Mouse (Mus musculus): ENCODE data around the gene Nqo1. TPM values are rescaled to one million over a fixed set of nuclear protein-coding genes. Genes with fewer than 3 reads are reported as not detected.

Gene Nqo1
- total and polyA plus RNA-seq, 3 experiments, result 36.7 to 58.2 (median 43.5) TPM

DNA sequence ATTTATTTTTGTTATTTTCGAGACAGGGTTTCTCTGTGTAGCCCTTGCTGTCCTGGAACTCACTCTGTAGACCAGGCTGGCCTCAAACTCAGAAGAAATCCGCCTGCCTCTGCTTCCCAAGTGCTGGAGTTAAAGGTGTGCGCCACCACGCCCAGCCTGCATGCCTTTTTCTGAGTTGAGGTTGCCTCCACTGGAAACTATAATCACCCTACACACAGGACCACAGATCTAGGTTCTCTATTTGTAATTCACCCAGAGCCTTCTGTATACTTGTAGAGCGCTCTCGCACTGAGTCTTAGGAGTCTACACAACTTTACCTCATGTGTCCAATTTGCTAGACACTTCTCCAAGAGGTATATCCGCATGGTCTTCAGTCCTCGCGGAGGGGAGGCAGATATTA lies 21.2 kb upstream of the Nqo1 start:
- peak overlapping the region; percentile 83 for H3K27ac ChIP-seq
- H3K79me2 ChIP-seq (replicated peaks; ENCODE audit: control insufficient read depth, insufficient read depth, low read length), result peaks cover 1% of the 10 kb centered on the region; the same call in 1 of the 2 replicates
- H3K4me3 ChIP-seq, result peak overlapping the region; percentile 83
- DNase-seq, result no peak
- TF ChIP-seq POLR2A (IDR thresholded peaks at IDR 0.05; ENCODE audit: insufficient read depth, low read depth, low read length), result no peak
- TF ChIP-seq CTCF (IDR thresholded peaks at IDR 0.05), result no peak
- TF ChIP-seq EP300 (IDR thresholded peaks at IDR 0.05; ENCODE audit: insufficient read depth, low read depth, low read length), result no peak
- WGBS, result 26% methylated on average over 9 of the region's 9 CpGs
- peaks cover 3% of the 10 kb centered on the region; the same call in 1 of the 2 replicates for H3K4me1 ChIP-seq (ENCODE audit: control insufficient read depth, insufficient read depth, low read length)
- H3K36me3 ChIP-seq (ENCODE audit: control insufficient read depth, insufficient read depth, low read length), result no peaks in the 10 kb centered on the region
- H3K9ac ChIP-seq (ENCODE audit: low read depth, low read length), result peak overlapping the region; percentile 94
- H3K27me3 ChIP-seq (ENCODE audit: control insufficient read depth, insufficient read depth, low read length), result no peaks in the 10 kb centered on the region
- intact Hi-C loops (cut with DNase I), result loop anchor here (2.0 kb wide), 1 partner anchor 21 kb away; the partner anchor contains the start of gene Nqo1

DNA sequence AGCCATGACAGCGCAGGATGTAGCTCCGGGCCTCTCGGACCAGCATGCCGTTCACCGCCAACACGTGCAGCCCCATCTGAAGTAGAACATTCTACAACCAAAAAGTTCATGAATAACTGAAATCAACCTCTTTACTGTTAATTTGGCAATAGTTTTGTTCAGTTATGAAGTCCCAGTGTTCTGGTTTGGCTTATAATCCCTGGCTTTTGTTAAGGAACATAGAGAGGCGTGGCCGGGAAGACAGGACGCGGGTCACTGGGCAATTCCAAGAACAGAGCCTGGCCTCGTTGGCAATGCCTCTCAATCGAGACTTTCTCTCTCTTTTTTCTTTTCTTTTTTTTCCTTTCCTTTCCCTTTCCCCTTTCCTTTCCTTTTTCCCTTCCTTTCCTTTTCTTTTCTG lies 14.0 kb upstream of the Nqo1 start:
- TF ChIP-seq CTCF (IDR thresholded peaks at IDR 0.05), result no peak
- no peak for TF ChIP-seq EP300 (IDR thresholded peaks at IDR 0.05; ENCODE audit: insufficient read depth, low read depth, low read length)
- no peak for TF ChIP-seq POLR2A (IDR thresholded peaks at IDR 0.05; ENCODE audit: insufficient read depth, low read depth, low read length)
- Histone ChIP-seq H3K4me1 (ENCODE audit: control insufficient read depth, insufficient read depth, low read length) (no peaks in the 10 kb centered on the region), H3K4me3 (no peak overlapping the region), H3K27me3 (ENCODE audit: control insufficient read depth, insufficient read depth, low read length) (no peaks in the 10 kb centered on the region), H3K27ac (no peak overlapping the region), H3K9ac (ENCODE audit: low read depth, low read length) (no peak overlapping the region), H3K79me2 (replicated peaks; ENCODE audit: control insufficient read depth, insufficient read depth, low read length) (no peaks in the 10 kb centered on the region), H3K36me3 (ENCODE audit: control insufficient read depth, insufficient read depth, low read length) (no peaks in the 10 kb centered on the region)
- DNase-seq, result no peak
- intact Hi-C loops (cut with DNase I), result no loop called here
- WGBS, result 90% methylated on average over 12 of the region's 12 CpGs

- H3K4me3 ChIP-seq, result no peak overlapping the region
- TF ChIP-seq CTCF (IDR thresholded peaks at IDR 0.05) (no peak), EP300 (IDR thresholded peaks at IDR 0.05; ENCODE audit: insufficient read depth, low read depth, low read length) (no peak), POLR2A (IDR thresholded peaks at IDR 0.05; ENCODE audit: insufficient read depth, low read depth, low read length) (no peak)
- H3K27ac ChIP-seq, result no peak overlapping the region
- H3K79me2 ChIP-seq (replicated peaks; ENCODE audit: control insufficient read depth, insufficient read depth, low read length), result no peaks in the 10 kb centered on the region
- no peak overlapping the region for H3K9ac ChIP-seq (ENCODE audit: low read depth, low read length)
- WGBS, result 89% methylated on average over 10 of the region's 10 CpGs
- no peaks in the 10 kb centered on the region for H3K27me3 ChIP-seq (ENCODE audit: control insufficient read depth, insufficient read depth, low read length)
- intact Hi-C loops (cut with DNase I), result no loop called here
- DNase-seq, result no peak
- H3K36me3 ChIP-seq (ENCODE audit: control insufficient read depth, insufficient read depth, low read length), result no peaks in the 10 kb centered on the region
- no peaks in the 10 kb centered on the region for H3K4me1 ChIP-seq (ENCODE audit: control insufficient read depth, insufficient read depth, low read length)
Observed at GRCm38 (mm10) chr8:107413881-107414280, 10.9 kb upstream of the Nqo1 start.

GRCm38 (mm10) chr8:107412552-107412951 lies 9.5 kb upstream of the Nqo1 start:
- intact Hi-C loops (cut with DNase I), result no loop called here
- Histone ChIP-seq H3K9ac (ENCODE audit: low read depth, low read length) (no peak overlapping the region), H3K27me3 (ENCODE audit: control insufficient read depth, insufficient read depth, low read length) (no peaks in the 10 kb centered on the region), H3K4me1 (ENCODE audit: control insufficient read depth, insufficient read depth, low read length) (no peaks in the 10 kb centered on the region), H3K79me2 (replicated peaks; ENCODE audit: control insufficient read depth, insufficient read depth, low read length) (no peaks in the 10 kb centered on the region), H3K27ac (no peak overlapping the region), H3K36me3 (ENCODE audit: control insufficient read depth, insufficient read depth, low read length) (no peaks in the 10 kb centered on the region), H3K4me3 (no peak overlapping the region)
- TF ChIP-seq EP300 (IDR thresholded peaks at IDR 0.05; ENCODE audit: insufficient read depth, low read depth, low read length), result no peak
- no peak for TF ChIP-seq CTCF (IDR thresholded peaks at IDR 0.05)
- TF ChIP-seq POLR2A (IDR thresholded peaks at IDR 0.05; ENCODE audit: insufficient read depth, low read depth, low read length), result no peak
- 90% methylated on average over 8 of the region's 8 CpGs for WGBS
- no peak for DNase-seq

- Histone ChIP-seq H3K4me1 (ENCODE audit: control insufficient read depth, insufficient read depth, low read length) (no peaks in the 10 kb centered on the region), H3K27me3 (ENCODE audit: control insufficient read depth, insufficient read depth, low read length) (no peaks in the 10 kb centered on the region), H3K79me2 (replicated peaks; ENCODE audit: control insufficient read depth, insufficient read depth, low read length) (no peaks in the 10 kb centered on the region), H3K27ac (no peak overlapping the region), H3K9ac (ENCODE audit: low read depth, low read length) (no peak overlapping the region), H3K4me3 (no peak overlapping the region), H3K36me3 (ENCODE audit: control insufficient read depth, insufficient read depth, low read length) (no peaks in the 10 kb centered on the region)
- TF ChIP-seq CTCF (IDR thresholded peaks at IDR 0.05) (peak; percentile 79), POLR2A (IDR thresholded peaks at IDR 0.05; ENCODE audit: insufficient read depth, low read depth, low read length) (no peak)
- 57% methylated on average over 4 of the region's 4 CpGs for WGBS
- intact Hi-C loops (cut with DNase I), result no loop called here
- DNase-seq, result no peak
Observed at GRCm38 (mm10) chr8:107411391-107411790, 8.4 kb upstream of the Nqo1 start.

- H3K4me3 ChIP-seq, result no peak overlapping the region
- no peak overlapping the region for H3K27ac ChIP-seq
- DNase-seq, result no peak
- H3K27me3 ChIP-seq (ENCODE audit: control insufficient read depth, insufficient read depth, low read length), result no peaks in the 10 kb centered on the region
- no peaks in the 10 kb centered on the region for H3K79me2 ChIP-seq (replicated peaks; ENCODE audit: control insufficient read depth, insufficient read depth, low read length)
- intact Hi-C loops (cut with DNase I), result no loop called here
- H3K9ac ChIP-seq (ENCODE audit: low read depth, low read length), result no peak overlapping the region
- peaks cover 5% of the 10 kb centered on the region for H3K4me1 ChIP-seq (ENCODE audit: control insufficient read depth, insufficient read depth, low read length)
- WGBS, result 67% methylated on average over 3 of the region's 3 CpGs
- no peaks in the 10 kb centered on the region for H3K36me3 ChIP-seq (ENCODE audit: control insufficient read depth, insufficient read depth, low read length)
- TF ChIP-seq EP300 (IDR thresholded peaks at IDR 0.05; ENCODE audit: insufficient read depth, low read depth, low read length) (no peak), POLR2A (IDR thresholded peaks at IDR 0.05; ENCODE audit: insufficient read depth, low read depth, low read length) (no peak), CTCF (IDR thresholded peaks at IDR 0.05) (no peak)
Observed at GRCm38 (mm10) chr8:107405935-107406334, 2.9 kb upstream of the Nqo1 start.

Data from heart, adult 2 months (tissue).